Mouse (Mus musculus) forebrain, embryonic 11.5 days (tissue): ENCODE data around the gene Lmtk2. TPM values are rescaled to one million over a fixed set of nuclear protein-coding genes. Genes with fewer than 3 reads are reported as not detected.

Experiments used
- ATAC-seq: fragments of 200-750 bp; cut with Nextera tagmentation; replicated peaks from 2 replicates; pipeline ENCODE4 v1.8.0; 2017; ENCODE audit warnings: moderate TSS enrichment; ENCODE audit not compliant: low FRiP score
- DNase-seq: peaks from one replicate; pipeline ENCODE4 v3.0.0-alpha.2; 2017; ENCODE audit warnings: low spot score
- H3K27ac ChIP-seq: fragments of 300-500 bp; sonication (generic); 2 replicates; pipeline ENCODE4 v1.5.1; 2014; ENCODE audit warnings: low read depth, low read length
- H3K27me3 ChIP-seq: fragments of 300-500 bp; sonication (generic); 2 replicates; pipeline ENCODE4 v1.6.1; 2014; ENCODE audit warnings: mild to moderate bottlenecking, low read length, mixed read lengths; ENCODE audit not compliant: control insufficient read depth, insufficient read depth
- H3K36me3 ChIP-seq: fragments of 300-500 bp; sonication (generic); 2 replicates; pipeline ENCODE4 v1.6.1; 2014; ENCODE audit warnings: mild to moderate bottlenecking, low read length, moderate library complexity, mixed read lengths; ENCODE audit not compliant: control insufficient read depth, insufficient read depth
- H3K4me1 ChIP-seq: fragments of 300-500 bp; sonication (generic); replicated peaks from 2 replicates; pipeline ENCODE4 v1.6.1; 2014; ENCODE audit warnings: low read length, mixed read lengths; ENCODE audit not compliant: control insufficient read depth, insufficient read depth
- H3K4me2 ChIP-seq: fragments of 300-500 bp; sonication (generic); 2 replicates; pipeline ENCODE4 v1.6.1; 2014; ENCODE audit warnings: low read depth, mild to moderate bottlenecking, low read length, moderate library complexity, mixed read lengths; ENCODE audit not compliant: severe bottlenecking
- H3K4me3 ChIP-seq: fragments of 300-500 bp; sonication (generic); 2 replicates; pipeline ENCODE4 v1.5.1; 2014; ENCODE audit warnings: low read depth, low read length
- H3K9ac ChIP-seq: fragments of 300-500 bp; sonication (generic); 2 replicates; pipeline ENCODE4 v1.6.1; 2014; ENCODE audit warnings: low read length
- H3K9me3 ChIP-seq: fragments of 300-500 bp; sonication (generic); 2 replicates; pipeline ENCODE4 v1.6.1; 2016; ENCODE audit warnings: low read length, mixed read lengths; ENCODE audit not compliant: control insufficient read depth
- WGBS: fragments of 180-500 bp; shearing (Covaris S2); extraction: QIAGEN DNeasy Blood & Tissue Kit; methylation state at CpG from one replicate; pipeline ENCODE4 v1.1.7; 2014; 5-methylcytosine and 5-hydroxymethylcytosine counted together
- polyA plus RNA-seq: library from polyadenylated mRNA; unstranded; fragments of >200 nt; fragmentation: Nextera tagmentation; extraction: Ambion mirVana; gene quantifications from 2 replicates; pipeline ENCODE4 v1.2.1, GENCODE M21; 2014

The Lmtk2 gene
- polyA plus RNA-seq, 1 experiment from 2014 or later: 8.3 TPM

DNA sequence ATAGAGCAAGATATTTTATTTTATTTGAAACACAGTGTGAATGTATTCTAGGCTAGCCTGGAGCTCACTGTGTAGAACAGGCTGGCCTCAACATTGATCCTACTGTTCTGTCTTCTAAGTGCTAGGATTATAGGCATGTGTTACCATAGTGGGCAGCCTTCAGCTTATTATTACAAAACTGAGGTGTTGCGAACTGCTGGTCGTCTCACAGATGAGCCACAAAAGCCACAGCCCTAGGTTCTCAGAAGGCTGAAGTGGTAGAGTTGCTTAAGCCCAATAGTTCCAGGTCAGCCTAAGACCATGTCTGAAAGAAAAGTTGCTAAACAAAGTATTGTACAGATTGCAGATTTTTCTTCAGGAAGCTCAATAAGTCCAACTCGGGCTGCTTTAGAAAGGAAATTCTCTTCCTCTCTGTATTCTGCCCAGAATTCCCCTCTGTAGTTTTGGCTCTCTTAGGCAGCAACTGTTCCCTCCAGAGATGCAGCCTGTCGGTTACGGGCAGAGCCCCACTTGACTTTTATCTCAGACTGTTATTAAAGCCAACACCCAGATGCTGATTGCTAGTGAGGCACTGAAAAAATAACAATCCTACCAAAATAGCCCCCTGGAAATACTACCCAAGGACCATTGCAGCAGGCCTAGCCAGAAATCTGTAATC, 14.9 kb downstream of the Lmtk2 start:
- DNase-seq (no peak), ATAC-seq (no peak)
- no peaks in the 10 kb centered on the region for H3K9me3 ChIP-seq
- H3K36me3 ChIP-seq: no peaks in the 10 kb centered on the region
- no peak overlapping the region for H3K27ac ChIP-seq
- 0 out of 2 replicates have a peak, but pooled peaks cover 2% of the 10 kb centered on the region for H3K4me1 ChIP-seq
- no peak overlapping the region for H3K4me3 ChIP-seq
- no peaks in the 10 kb centered on the region for H3K27me3 ChIP-seq
- no peak overlapping the region for H3K9ac ChIP-seq
- no peak overlapping the region for H3K4me2 ChIP-seq
- 87% methylated on average over 5 of the region's 5 CpGs for WGBS

DNA sequence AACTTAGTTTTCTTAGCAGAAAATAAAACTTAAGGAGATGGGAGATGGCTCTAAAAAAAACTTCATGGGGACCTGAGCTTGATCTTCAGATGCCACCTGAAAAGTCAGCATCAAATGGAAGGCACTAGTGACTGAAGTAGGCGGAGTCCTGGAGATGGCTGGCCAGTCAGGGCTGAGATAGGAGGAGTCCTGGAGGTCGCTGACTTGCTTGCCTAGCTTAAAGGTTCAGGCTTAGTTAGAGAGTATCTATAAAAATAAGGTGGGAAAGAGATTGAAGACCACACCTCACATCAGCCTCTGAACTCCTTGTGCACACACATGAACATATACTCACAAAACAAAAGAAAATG, 15.4 kb downstream of the Lmtk2 start:
- Histone ChIP-seq H3K36me3 (no peaks in the 10 kb centered on the region), H3K27me3 (no peaks in the 10 kb centered on the region), H3K4me2 (no peak overlapping the region), H3K27ac (no peak overlapping the region), H3K4me3 (no peak overlapping the region), H3K4me1 (0 out of 2 replicates have a peak, but pooled peaks cover 2% of the 10 kb centered on the region), H3K9ac (no peak overlapping the region), H3K9me3 (no peaks in the 10 kb centered on the region)
- WGBS: 68% methylated on average over 2 of the region's 2 CpGs
- ATAC-seq (no peak), DNase-seq (no peak)

DNA sequence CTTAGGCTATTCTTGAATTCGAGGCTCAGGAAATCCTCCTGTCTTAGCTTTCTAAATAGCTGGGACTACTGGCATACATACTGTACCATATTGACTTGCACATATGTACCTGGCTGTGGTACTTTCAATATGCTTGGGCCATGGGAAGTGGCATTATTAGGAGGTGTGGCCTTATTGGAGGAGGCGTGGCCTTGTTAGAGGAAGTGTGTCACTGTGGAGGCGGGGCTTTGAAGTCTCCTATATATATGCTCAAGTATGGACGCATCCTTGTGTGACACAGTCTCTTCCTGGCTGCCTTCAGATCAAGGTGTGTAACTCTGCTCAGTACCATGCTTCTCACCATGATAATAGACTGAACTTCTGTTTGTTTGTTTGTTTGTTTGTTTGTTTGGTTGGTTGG, 18.0 kb downstream of the Lmtk2 start:
- Histone ChIP-seq H3K9ac (no peak overlapping the region), H3K4me2 (no peak overlapping the region), H3K4me1 (no peaks in the 10 kb centered on the region), H3K36me3 (no peaks in the 10 kb centered on the region), H3K27ac (no peak overlapping the region), H3K9me3 (no peaks in the 10 kb centered on the region), H3K27me3 (no peaks in the 10 kb centered on the region), H3K4me3 (no peak overlapping the region)
- no peak for DNase-seq
- over 99% methylated on average over 4 of the region's 4 CpGs for WGBS
- no peak for ATAC-seq

DNA sequence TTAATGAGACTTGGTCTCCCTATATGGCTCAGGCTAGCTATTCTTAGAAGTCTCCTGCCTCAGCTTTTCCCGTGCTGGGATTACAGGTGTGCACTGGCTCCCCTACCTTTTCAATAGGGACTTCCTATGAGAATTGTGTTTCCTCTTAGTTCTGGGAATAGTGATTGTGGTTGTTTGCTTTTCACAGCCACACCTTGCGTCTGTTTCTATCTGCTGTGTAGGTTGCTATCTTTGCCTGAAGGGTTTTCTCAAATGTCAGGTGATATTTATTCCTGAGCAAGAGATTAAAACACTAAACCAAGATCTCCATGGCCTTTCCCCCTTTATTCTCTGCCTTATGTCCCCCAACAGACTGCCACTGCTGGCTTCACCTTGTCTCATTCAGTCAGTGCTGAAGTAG, 19.1 kb downstream of the Lmtk2 start:
- no peaks in the 10 kb centered on the region for H3K9me3 ChIP-seq
- no peak overlapping the region for H3K4me3 ChIP-seq
- H3K36me3 ChIP-seq: no peaks in the 10 kb centered on the region
- DNase-seq (no peak), ATAC-seq (no peak)
- 89% methylated on average over 2 of the region's 2 CpGs for WGBS
- no peaks in the 10 kb centered on the region for H3K4me1 ChIP-seq
- no peak overlapping the region for H3K27ac ChIP-seq
- H3K4me2 ChIP-seq: no peak overlapping the region
- H3K27me3 ChIP-seq: no peaks in the 10 kb centered on the region
- no peak overlapping the region for H3K9ac ChIP-seq

DNA sequence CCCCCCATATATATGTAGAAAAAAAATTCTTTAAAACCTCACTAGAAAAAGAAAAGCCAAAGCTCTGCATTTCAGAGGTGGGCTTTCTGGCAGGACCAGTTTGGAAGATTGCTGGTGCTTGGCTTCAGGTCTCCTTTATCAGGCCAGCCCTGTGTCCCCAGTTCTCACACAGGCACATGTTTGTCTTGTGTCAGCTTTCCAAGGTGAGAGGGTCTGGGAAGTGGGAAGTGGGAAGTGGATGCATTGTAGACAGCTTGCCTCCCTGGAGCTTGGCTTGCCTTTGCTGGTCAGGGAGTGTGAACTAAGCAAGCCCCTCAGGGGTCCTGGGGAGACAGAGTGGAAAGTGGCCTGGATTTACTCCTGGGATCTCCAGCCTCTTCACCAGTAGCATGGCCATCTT, 21.3 kb downstream of the Lmtk2 start:
- ATAC-seq (no peak), DNase-seq (no peak)
- no peaks in the 10 kb centered on the region for H3K4me1 ChIP-seq
- H3K9ac ChIP-seq: no peak overlapping the region
- H3K4me3 ChIP-seq: no peak overlapping the region
- H3K9me3 ChIP-seq: no peaks in the 10 kb centered on the region
- H3K4me2 ChIP-seq: no peak overlapping the region
- H3K27ac ChIP-seq: no peak overlapping the region
- H3K27me3 ChIP-seq: no peaks in the 10 kb centered on the region
- no peaks in the 10 kb centered on the region for H3K36me3 ChIP-seq

DNA sequence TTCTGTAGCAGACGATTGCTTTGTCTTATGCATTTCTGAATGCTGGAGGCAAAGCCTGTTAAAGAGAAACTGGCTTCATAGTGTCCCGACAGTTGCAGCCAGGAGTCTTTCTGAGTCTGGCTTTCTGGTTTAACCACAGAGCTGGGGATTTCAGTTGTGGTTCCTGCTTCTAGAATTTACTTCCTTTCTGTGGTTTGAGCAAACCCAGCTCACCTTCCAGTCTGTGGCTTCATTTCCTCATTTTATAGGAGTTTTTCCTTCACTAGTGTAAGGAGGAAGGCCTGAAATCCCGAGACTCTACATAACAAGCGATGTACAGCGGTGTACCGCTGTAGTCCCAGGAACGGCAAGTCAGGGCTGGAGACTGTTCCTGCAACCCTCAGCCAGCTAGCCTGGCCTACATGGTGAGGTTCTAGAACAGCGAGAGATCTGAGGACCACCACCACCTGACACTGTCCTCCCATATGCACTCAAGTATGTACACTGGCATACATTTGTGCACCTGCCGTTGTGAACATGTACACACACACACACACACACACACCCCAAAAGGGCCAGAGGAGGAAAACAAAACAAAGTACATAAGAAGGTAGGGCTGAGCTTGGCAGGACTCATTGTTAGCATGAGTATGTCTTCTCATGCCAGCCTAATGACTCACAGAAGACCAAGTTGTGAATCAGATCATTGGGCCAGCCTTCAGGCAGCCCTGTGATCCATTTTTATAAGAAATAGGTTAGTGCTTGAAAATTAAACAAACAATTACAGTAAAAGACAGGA, 25.9 kb downstream of the Lmtk2 start:
- Histone ChIP-seq H3K27me3 (no peaks in the 10 kb centered on the region), H3K4me3 (no peak overlapping the region), H3K9me3 (no peaks in the 10 kb centered on the region), H3K4me1 (no peaks in the 10 kb centered on the region), H3K9ac (no peak overlapping the region), H3K27ac (0 out of 2 replicates have a peak overlapping the region, but pooled peaks have one; percentile 12), H3K36me3 (no peaks in the 10 kb centered on the region), H3K4me2 (no peak overlapping the region)
- ATAC-seq: no peak
- no peak for DNase-seq
- WGBS: 82% methylated on average over 9 of the region's 9 CpGs

DNA sequence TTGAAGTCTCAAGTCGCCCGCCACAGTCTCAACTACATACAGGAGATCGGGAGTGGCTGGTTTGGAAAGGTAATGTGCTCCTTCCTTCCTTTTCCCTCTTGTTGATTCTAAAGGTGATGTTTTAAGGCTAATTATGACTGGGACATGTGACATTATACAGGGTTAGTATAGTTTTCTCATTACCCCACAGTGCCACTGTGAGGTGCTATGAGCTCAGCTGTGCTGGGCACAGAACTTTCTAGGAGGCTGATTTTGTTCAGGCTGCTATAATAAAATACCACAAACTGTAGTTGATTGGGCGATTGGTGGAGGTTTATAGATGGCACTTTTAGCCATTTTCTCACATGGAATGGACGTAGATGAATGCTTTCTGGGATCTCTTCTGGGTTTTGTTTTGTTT, 43.3 kb downstream of the Lmtk2 start:
- Histone ChIP-seq H3K27me3 (no peaks in the 10 kb centered on the region), H3K9me3 (no peaks in the 10 kb centered on the region), H3K27ac (no peak overlapping the region), H3K4me3 (no peak overlapping the region), H3K9ac (no peak overlapping the region), H3K4me2 (no peak overlapping the region), H3K4me1 (no peaks in the 10 kb centered on the region), H3K36me3 (no peaks in the 10 kb centered on the region; the same call in 1 of the 2 replicates)
- DNase-seq (no peak), ATAC-seq (no peak)
- 95% methylated on average over 5 of the region's 5 CpGs for WGBS

DNA sequence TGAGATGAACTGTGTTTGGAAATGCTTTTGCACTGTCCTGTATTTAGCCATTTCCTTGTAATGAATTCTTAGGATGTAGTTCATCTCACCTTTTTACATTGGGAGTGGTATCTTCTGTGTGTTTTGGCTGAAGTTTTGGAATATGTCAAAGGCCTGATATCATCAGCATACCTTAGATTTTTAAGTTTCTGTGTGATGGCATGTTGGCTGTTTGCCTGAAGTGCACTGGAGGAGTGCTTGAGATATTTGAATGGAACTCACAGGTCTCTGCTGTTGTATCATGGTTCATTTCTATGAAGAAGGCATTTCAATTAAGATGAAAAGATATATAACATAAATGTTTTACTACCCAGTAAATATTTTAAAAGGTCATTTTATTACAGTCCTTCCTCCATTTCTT, 46.7 kb downstream of the Lmtk2 start:
- H3K27ac ChIP-seq: no peak overlapping the region
- DNase-seq (no peak), ATAC-seq (no peak)
- no peaks in the 10 kb centered on the region for H3K4me1 ChIP-seq
- H3K9ac ChIP-seq: no peak overlapping the region
- no peak overlapping the region for H3K4me2 ChIP-seq
- H3K36me3 ChIP-seq: peaks cover 3% of the 10 kb centered on the region; the same call in 1 of the 2 replicates
- no peak overlapping the region for H3K4me3 ChIP-seq
- H3K27me3 ChIP-seq: no peaks in the 10 kb centered on the region
- H3K9me3 ChIP-seq: no peaks in the 10 kb centered on the region

DNA sequence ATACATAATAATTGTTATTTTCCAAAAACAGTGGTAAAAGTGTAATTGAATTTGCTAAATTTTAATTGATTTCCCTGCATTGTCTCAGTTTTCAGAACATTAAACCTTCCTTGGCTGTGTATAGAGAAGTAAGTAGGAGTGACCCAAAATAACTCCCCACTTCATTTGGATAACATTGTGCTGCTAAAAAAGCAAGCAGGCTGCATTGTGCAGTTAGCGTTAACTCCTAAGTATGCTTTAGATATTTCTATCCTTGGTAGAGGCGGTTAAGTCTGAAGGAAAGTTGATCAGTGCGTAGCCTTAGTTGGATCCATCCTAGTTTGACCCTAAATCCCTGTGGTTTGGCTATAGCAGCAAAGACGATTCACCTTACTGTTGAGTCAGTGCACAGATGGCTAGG, 49.3 kb downstream of the Lmtk2 start:
- no peaks in the 10 kb centered on the region for H3K4me1 ChIP-seq
- H3K9ac ChIP-seq: no peak overlapping the region
- H3K4me2 ChIP-seq: no peak overlapping the region
- WGBS: 95% methylated on average over 4 of the region's 4 CpGs
- H3K27me3 ChIP-seq: no peaks in the 10 kb centered on the region
- H3K9me3 ChIP-seq: no peaks in the 10 kb centered on the region
- DNase-seq (no peak), ATAC-seq (no peak)
- H3K27ac ChIP-seq: no peak overlapping the region
- no peak overlapping the region for H3K4me3 ChIP-seq
- peaks cover 3% of the 10 kb centered on the region; the same call in 1 of the 2 replicates for H3K36me3 ChIP-seq
